Mouse (Mus musculus): ENCODE data around the gene Cyfip2. TPM values are rescaled to one million over a fixed set of nuclear protein-coding genes. Genes with fewer than 3 reads are reported as not detected.

Gene Cyfip2
- polyA plus RNA-seq, 1 experiment from 2014 or later: 92.0 TPM

DNA sequence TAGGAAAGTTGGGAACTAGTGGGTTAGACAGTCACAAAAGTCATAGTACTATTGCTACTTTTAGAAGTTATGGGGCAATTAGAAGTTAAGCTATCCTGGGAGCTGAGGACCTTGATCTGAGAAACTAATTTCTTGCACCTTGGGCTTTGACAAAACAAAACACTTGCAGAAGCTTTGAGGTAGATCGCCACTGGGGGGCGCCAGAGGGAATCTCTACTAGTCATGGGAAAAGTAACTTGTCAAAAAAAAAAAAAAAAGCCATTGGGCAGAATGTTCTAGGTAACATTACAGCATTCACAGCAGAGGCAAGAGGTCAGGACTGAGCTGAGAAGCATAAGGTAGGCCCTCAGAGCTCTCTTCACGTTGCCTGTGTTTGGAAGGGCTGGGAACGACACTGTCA is 75.7 kb downstream of the Cyfip2 start:
- Histone ChIP-seq H3K27ac (ENCODE audit: low read depth, low read length) (no peak overlapping the region), H3K27me3 (replicated peaks; ENCODE audit: control insufficient read depth, insufficient read depth, low read length) (no peaks in the 10 kb centered on the region), H3K4me1 (ENCODE audit: control insufficient read depth, insufficient read depth, low read depth, low read length) (peaks cover 11% of the 10 kb centered on the region), H3K9ac (ENCODE audit: low read depth, low read length) (no peak overlapping the region), H3K9me3 (ENCODE audit: control insufficient read depth, low read length) (no peaks in the 10 kb centered on the region), H3K36me3 (ENCODE audit: control insufficient read depth, insufficient read depth, low read length) (peaks cover 35% of the 10 kb centered on the region), H3K4me2 (ENCODE audit: low read length) (no peak overlapping the region), H3K4me3 (ENCODE audit: low read length) (no peak overlapping the region)
- 42% methylated on average over 4 of the region's 4 CpGs for WGBS
- no peak for ATAC-seq

DNA sequence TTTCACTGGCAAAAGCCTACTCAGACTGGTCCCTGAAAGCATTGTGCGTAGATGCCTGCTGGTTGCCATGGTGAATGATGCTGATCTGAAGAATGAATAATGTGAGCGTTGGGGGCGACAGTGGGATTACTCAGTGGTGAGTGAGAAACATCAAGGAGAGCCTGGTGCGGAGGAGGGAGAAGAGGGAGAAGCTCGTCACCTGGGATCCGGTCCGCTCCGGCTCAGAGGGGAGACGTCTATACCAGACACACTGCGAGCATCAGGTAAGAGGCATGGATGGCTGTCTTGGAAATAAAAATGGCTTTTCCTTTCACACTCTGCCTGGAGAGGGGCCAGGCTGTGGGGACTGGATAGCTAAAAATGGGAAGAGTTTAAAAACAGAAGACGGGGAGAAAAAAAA is 77.3 kb downstream of the Cyfip2 start, which contains the start of gene Fndc9:
Fndc9 (plus strand) TSS at position 198 of the 400 bp plus-strand sequence.
- WGBS: 18% methylated on average over 11 of the region's 11 CpGs
- no peak within 1 kb of the TSS for H3K4me3 ChIP-seq (ENCODE audit: low read length)
- ATAC-seq: peak; percentile 65
- peaks cover 11% of the 10 kb centered on the region for H3K4me1 ChIP-seq (ENCODE audit: control insufficient read depth, insufficient read depth, low read depth, low read length)
- H3K9me3 ChIP-seq (ENCODE audit: control insufficient read depth, low read length): no peaks in the 10 kb centered on the region
- H3K27ac ChIP-seq (ENCODE audit: low read depth, low read length): peak within 1 kb of the TSS; percentile 70
- no peaks in the 10 kb centered on the region for H3K27me3 ChIP-seq (replicated peaks; ENCODE audit: control insufficient read depth, insufficient read depth, low read length)
- H3K4me2 ChIP-seq (ENCODE audit: low read length): peak within 1 kb of the TSS; percentile 29; the same call in 1 of the 2 replicates
- peak within 1 kb of the TSS; percentile 23 for H3K9ac ChIP-seq (ENCODE audit: low read depth, low read length)
- peaks cover 33% of the 10 kb centered on the region for H3K36me3 ChIP-seq (ENCODE audit: control insufficient read depth, insufficient read depth, low read length)

- Histone ChIP-seq H3K4me2 (ENCODE audit: low read length) (no peak overlapping the region), H3K36me3 (ENCODE audit: control insufficient read depth, insufficient read depth, low read length) (peaks cover 21% of the 10 kb centered on the region), H3K27me3 (replicated peaks; ENCODE audit: control insufficient read depth, insufficient read depth, low read length) (no peaks in the 10 kb centered on the region), H3K27ac (ENCODE audit: low read depth, low read length) (no peak overlapping the region), H3K4me1 (ENCODE audit: control insufficient read depth, insufficient read depth, low read depth, low read length) (peaks cover 11% of the 10 kb centered on the region), H3K9ac (ENCODE audit: low read depth, low read length) (no peak overlapping the region), H3K4me3 (ENCODE audit: low read length) (no peak overlapping the region), H3K9me3 (ENCODE audit: control insufficient read depth, low read length) (no peaks in the 10 kb centered on the region)
- 53% methylated on average over 4 of the region's 4 CpGs for WGBS
- ATAC-seq: no peak
These were observed 78.7 kb downstream of the Cyfip2 start for GRCm38 (mm10) chr11:46233966-46234365.

- Histone ChIP-seq H3K4me2 (ENCODE audit: low read length) (no peak overlapping the region), H3K9me3 (ENCODE audit: control insufficient read depth, low read length) (no peaks in the 10 kb centered on the region), H3K4me1 (ENCODE audit: control insufficient read depth, insufficient read depth, low read depth, low read length) (peaks cover 11% of the 10 kb centered on the region), H3K4me3 (ENCODE audit: low read length) (no peak overlapping the region), H3K36me3 (ENCODE audit: control insufficient read depth, insufficient read depth, low read length) (peaks cover 16% of the 10 kb centered on the region), H3K27me3 (replicated peaks; ENCODE audit: control insufficient read depth, insufficient read depth, low read length) (no peaks in the 10 kb centered on the region), H3K9ac (ENCODE audit: low read depth, low read length) (no peak overlapping the region), H3K27ac (ENCODE audit: low read depth, low read length) (no peak overlapping the region)
- ATAC-seq: no peak
- WGBS: 93% methylated on average over 4 of the region's 4 CpGs
These were observed 79.9 kb downstream of the Cyfip2 start for GRCm38 (mm10) chr11:46232803-46233202.

GRCm38 (mm10) chr11:46230184-46230583 is 82.5 kb downstream of the Cyfip2 start:
- peaks cover 11% of the 10 kb centered on the region for H3K36me3 ChIP-seq (ENCODE audit: control insufficient read depth, insufficient read depth, low read length)
- WGBS: 62% methylated on average over 6 of the region's 6 CpGs
- H3K9ac ChIP-seq (ENCODE audit: low read depth, low read length): no peak overlapping the region
- H3K27me3 ChIP-seq (replicated peaks; ENCODE audit: control insufficient read depth, insufficient read depth, low read length): no peaks in the 10 kb centered on the region
- H3K27ac ChIP-seq (ENCODE audit: low read depth, low read length): no peak overlapping the region
- H3K4me2 ChIP-seq (ENCODE audit: low read length): no peak overlapping the region
- ATAC-seq: no peak
- H3K4me1 ChIP-seq (ENCODE audit: control insufficient read depth, insufficient read depth, low read depth, low read length): peaks cover 3% of the 10 kb centered on the region
- no peak overlapping the region for H3K4me3 ChIP-seq (ENCODE audit: low read length)
- no peaks in the 10 kb centered on the region for H3K9me3 ChIP-seq (ENCODE audit: control insufficient read depth, low read length)

- no peak overlapping the region for H3K27ac ChIP-seq (ENCODE audit: low read depth, low read length)
- H3K9ac ChIP-seq (ENCODE audit: low read depth, low read length): no peak overlapping the region
- H3K4me1 ChIP-seq (ENCODE audit: control insufficient read depth, insufficient read depth, low read depth, low read length): no peaks in the 10 kb centered on the region; the same call in 1 of the 2 replicates
- H3K4me2 ChIP-seq (ENCODE audit: low read length): no peak overlapping the region
- peaks cover 26% of the 10 kb centered on the region for H3K36me3 ChIP-seq (ENCODE audit: control insufficient read depth, insufficient read depth, low read length)
- H3K27me3 ChIP-seq (replicated peaks; ENCODE audit: control insufficient read depth, insufficient read depth, low read length): no peaks in the 10 kb centered on the region
- WGBS: 91% methylated on average over 5 of the region's 5 CpGs
- H3K4me3 ChIP-seq (ENCODE audit: low read length): no peak overlapping the region
- no peaks in the 10 kb centered on the region for H3K9me3 ChIP-seq (ENCODE audit: control insufficient read depth, low read length)
- ATAC-seq: no peak
These were observed 87.3 kb downstream of the Cyfip2 start for GRCm38 (mm10) chr11:46225345-46225744.

DNA sequence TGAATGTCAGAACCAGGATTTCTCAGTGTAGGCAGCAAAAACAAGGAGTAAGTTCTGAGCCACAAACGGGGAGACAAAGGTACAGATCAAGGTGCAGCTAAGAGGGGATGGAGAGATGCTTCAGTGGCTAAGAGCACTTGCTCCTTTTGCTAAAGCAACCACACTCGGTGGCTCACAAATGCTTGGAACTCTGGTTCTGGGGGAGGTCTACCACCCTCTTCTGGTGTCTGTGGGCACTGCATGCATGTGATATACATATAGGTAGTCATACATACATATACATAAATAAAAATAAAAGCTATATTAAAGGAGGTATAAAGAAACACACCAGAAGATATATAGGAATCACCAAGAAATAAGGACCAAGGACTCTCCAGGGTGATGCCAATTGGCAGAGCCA is 89.1 kb downstream of the Cyfip2 start:
- H3K9me3 ChIP-seq (ENCODE audit: control insufficient read depth, low read length): no peaks in the 10 kb centered on the region
- H3K4me1 ChIP-seq (ENCODE audit: control insufficient read depth, insufficient read depth, low read depth, low read length): peaks cover 14% of the 10 kb centered on the region
- H3K27ac ChIP-seq (ENCODE audit: low read depth, low read length): no peak overlapping the region
- H3K27me3 ChIP-seq (replicated peaks; ENCODE audit: control insufficient read depth, insufficient read depth, low read length): no peaks in the 10 kb centered on the region
- H3K4me2 ChIP-seq (ENCODE audit: low read length): no peak overlapping the region
- H3K9ac ChIP-seq (ENCODE audit: low read depth, low read length): no peak overlapping the region
- peaks cover 28% of the 10 kb centered on the region for H3K36me3 ChIP-seq (ENCODE audit: control insufficient read depth, insufficient read depth, low read length)
- WGBS: 77% methylated on average over 2 of the region's 2 CpGs
- H3K4me3 ChIP-seq (ENCODE audit: low read length): no peak overlapping the region
- ATAC-seq: no peak

- peak; percentile 5; the same call in 1 of the 2 replicates for ATAC-seq
- H3K4me1 ChIP-seq (ENCODE audit: control insufficient read depth, insufficient read depth, low read depth, low read length): peaks cover 27% of the 10 kb centered on the region
These were observed 92.4 kb downstream of the Cyfip2 start for GRCm38 (mm10) chr11:46220211-46220610.

GRCm38 (mm10) chr11:46219380-46219779 is 93.3 kb downstream of the Cyfip2 start:
- peak overlapping the region; percentile 87 for H3K27ac ChIP-seq (ENCODE audit: low read depth, low read length)
- ATAC-seq: no peak; the same call in 1 of the 2 replicates
- peaks cover 35% of the 10 kb centered on the region for H3K36me3 ChIP-seq (ENCODE audit: control insufficient read depth, insufficient read depth, low read length)
- H3K27me3 ChIP-seq (replicated peaks; ENCODE audit: control insufficient read depth, insufficient read depth, low read length): no peaks in the 10 kb centered on the region
- no peaks in the 10 kb centered on the region for H3K9me3 ChIP-seq (ENCODE audit: control insufficient read depth, low read length)
- H3K4me1 ChIP-seq (ENCODE audit: control insufficient read depth, insufficient read depth, low read depth, low read length): peaks cover 32% of the 10 kb centered on the region
- H3K9ac ChIP-seq (ENCODE audit: low read depth, low read length): no peak overlapping the region
- no peak overlapping the region for H3K4me3 ChIP-seq (ENCODE audit: low read length)
- 73% methylated on average over 9 of the region's 9 CpGs for WGBS
- no peak overlapping the region for H3K4me2 ChIP-seq (ENCODE audit: low read length)

More at GRCm38 (mm10) chr11:46220211-46220610, 92.4 kb downstream of the Cyfip2 start:
- H3K9ac ChIP-seq (ENCODE audit: low read depth, low read length): no peak overlapping the region
- 47% methylated on average over 2 of the region's 2 CpGs for WGBS
- peaks cover 35% of the 10 kb centered on the region for H3K36me3 ChIP-seq (ENCODE audit: control insufficient read depth, insufficient read depth, low read length)
- H3K4me2 ChIP-seq (ENCODE audit: low read length): no peak overlapping the region
- H3K27me3 ChIP-seq (replicated peaks; ENCODE audit: control insufficient read depth, insufficient read depth, low read length): no peaks in the 10 kb centered on the region
- H3K4me3 ChIP-seq (ENCODE audit: low read length): no peak overlapping the region
- H3K9me3 ChIP-seq (ENCODE audit: control insufficient read depth, low read length): no peaks in the 10 kb centered on the region
- H3K27ac ChIP-seq (ENCODE audit: low read depth, low read length): peak overlapping the region; percentile 87; the same call in 1 of the 2 replicates

Measured in hindbrain, embryonic 16.5 days (tissue).